Mouse (Mus musculus): ENCODE measurements around the gene Rpgrip1. TPM values are rescaled to one million over a fixed set of nuclear protein-coding genes. Genes with fewer than 3 reads are reported as not detected.

The Rpgrip1 gene
- polyA plus RNA-seq (2014; fragmentation: Illumina TruSeq; extraction: RNeasy Lipid Tissue Mini Kit (QIAGEN cat#74804); ENCODE audit: low read depth, low replicate concordance), result 5.5 TPM

DNA sequence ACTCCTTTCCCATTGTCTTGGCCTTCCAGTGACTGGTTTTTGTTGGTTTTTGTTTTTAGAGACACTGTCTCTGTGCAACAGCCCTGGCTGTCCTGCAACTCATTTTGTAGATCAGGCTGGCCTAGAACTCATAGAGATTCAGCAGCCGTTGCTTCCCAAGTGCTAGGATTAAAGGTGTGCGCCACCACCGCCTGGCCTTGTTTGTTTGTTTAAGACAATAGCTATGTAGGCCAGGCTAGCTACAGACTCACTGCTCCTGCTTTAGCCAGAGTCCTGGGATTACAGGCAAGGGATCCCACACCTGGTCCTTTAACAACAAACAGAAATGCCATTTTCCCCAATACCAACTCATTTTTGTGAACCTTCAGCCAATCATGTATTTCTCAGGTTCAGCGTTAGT lies at the start of gene Rpgrip1:
Gene Rpgrip1 (plus strand): TSS at position 359 of the 400 bp plus-strand sequence.

DNA sequence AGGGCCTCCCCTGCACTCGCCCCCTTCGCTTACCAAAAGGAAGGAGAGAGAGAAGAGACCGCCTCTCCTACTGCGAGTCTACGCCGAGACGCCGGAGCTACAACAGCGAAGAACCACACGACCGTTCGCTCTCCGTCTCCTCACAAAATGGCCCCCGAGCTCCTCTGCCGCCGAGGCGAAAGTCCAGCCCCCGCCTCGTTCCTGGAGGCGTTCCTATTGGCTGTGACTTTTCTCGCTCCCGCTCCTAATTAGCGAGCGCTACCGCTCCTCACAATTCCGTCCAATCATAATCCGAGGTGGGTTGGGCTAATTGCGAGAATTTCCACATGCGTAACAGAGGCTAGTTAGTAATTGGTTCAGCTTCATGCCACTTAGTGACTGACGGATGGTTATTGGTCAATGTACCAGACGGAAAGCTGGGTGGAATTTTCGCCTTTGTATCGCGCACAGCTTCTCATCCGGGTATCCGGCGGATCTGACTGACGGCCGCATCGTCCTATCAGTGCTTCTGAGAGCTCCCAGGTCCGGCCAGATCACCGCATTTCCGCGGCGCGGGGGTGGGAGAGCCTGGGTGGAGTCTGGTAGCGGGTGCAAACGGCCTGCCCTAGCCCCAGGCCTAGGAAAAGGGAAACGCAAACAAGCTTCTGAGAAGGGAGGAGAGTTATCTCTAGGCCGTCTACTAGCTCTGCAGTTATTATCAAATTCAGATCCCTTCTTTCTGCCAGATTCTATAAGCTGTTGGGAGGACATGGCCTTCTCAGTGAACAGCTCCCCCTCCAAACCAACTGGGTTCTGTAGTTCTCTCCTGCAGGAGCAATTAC lies 6.4 kb upstream of the Rpgrip1 start, which contains the start of gene Hnrnpc:
Gene Hnrnpc (minus strand): TSS at position 173 of the 821 bp plus-strand sequence.

DNA sequence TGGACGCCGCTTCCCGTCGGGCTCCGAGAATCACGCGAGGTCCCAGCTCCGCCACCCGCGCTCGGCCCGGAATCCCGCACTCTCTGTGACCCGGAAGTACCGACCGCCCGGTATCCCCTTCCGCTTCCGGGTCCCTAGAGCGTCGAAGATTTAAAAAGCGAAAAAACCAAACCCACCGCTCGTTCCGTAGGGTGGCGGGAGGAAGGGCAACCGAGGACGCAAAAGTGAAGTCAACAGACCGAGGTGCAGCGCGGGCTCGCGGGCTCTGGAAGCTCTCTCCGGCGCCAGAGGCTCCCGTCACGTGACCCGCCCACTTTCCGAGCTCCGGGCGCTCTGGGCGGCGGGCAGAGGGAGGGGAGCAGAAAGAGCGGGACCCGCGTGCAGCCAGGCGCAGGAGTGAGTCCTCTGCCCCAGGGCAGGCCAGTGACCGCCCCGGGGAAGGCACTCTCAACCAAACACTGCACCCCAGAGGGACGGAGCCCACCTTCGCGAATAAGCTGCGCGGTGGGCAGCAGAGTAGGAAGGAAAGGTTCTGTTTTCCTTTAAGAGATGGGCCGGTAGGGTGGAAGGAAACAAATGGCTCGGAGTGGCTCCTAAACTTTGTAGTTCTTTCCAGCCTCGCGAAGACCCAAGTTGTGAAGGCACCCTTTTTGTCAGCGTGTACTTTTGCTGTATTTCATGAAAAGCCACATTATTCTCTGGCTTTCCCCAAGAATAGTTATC lies 86.8 kb downstream of the Rpgrip1 start, which contains the start of gene Supt16:
Gene Supt16 (minus strand): TSS at position 261 of the 723 bp plus-strand sequence.

Other genes with a start within 250 kb of the Rpgrip1 start
- 11.0 TPM for gene Mettl17, start 225.9 kb upstream of the Rpgrip1 start, polyA plus RNA-seq (2014; fragmentation: Illumina TruSeq; extraction: RNeasy Lipid Tissue Mini Kit (QIAGEN cat#74804); ENCODE audit: low read depth, low replicate concordance)
- gene Slc39a2, start 217.8 kb upstream of the Rpgrip1 start, polyA plus RNA-seq (2014; fragmentation: Illumina TruSeq; extraction: RNeasy Lipid Tissue Mini Kit (QIAGEN cat#74804); ENCODE audit: low read depth, low replicate concordance), result 1.6 TPM
- 246 TPM for gene Ndrg2, start 196.5 kb upstream of the Rpgrip1 start, polyA plus RNA-seq (2014; fragmentation: Illumina TruSeq; extraction: RNeasy Lipid Tissue Mini Kit (QIAGEN cat#74804); ENCODE audit: low read depth, low replicate concordance)
- not detected for gene Tppp2, start 192.3 kb upstream of the Rpgrip1 start, polyA plus RNA-seq (2014; fragmentation: Illumina TruSeq; extraction: RNeasy Lipid Tissue Mini Kit (QIAGEN cat#74804); ENCODE audit: low read depth, low replicate concordance)
- gene Rnase13, start 187.9 kb upstream of the Rpgrip1 start, polyA plus RNA-seq (2014; fragmentation: Illumina TruSeq; extraction: RNeasy Lipid Tissue Mini Kit (QIAGEN cat#74804); ENCODE audit: low read depth, low replicate concordance), result not detected
- gene Arhgef40, start 126.0 kb upstream of the Rpgrip1 start, polyA plus RNA-seq (2014; fragmentation: Illumina TruSeq; extraction: RNeasy Lipid Tissue Mini Kit (QIAGEN cat#74804); ENCODE audit: low read depth, low replicate concordance), result 6.1 TPM
- gene Tmem253, start 95.0 kb upstream of the Rpgrip1 start, polyA plus RNA-seq (2014; fragmentation: Illumina TruSeq; extraction: RNeasy Lipid Tissue Mini Kit (QIAGEN cat#74804); ENCODE audit: low read depth, low replicate concordance), result 3.0 TPM
- gene Zfp219, start 90.0 kb upstream of the Rpgrip1 start, polyA plus RNA-seq (2014; fragmentation: Illumina TruSeq; extraction: RNeasy Lipid Tissue Mini Kit (QIAGEN cat#74804); ENCODE audit: low read depth, low replicate concordance), result 1.7 TPM
- gene Olfr221, start 68.2 kb upstream of the Rpgrip1 start, polyA plus RNA-seq (2014; fragmentation: Illumina TruSeq; extraction: RNeasy Lipid Tissue Mini Kit (QIAGEN cat#74804); ENCODE audit: low read depth, low replicate concordance), result not detected
- gene Hnrnpc, start 6.7 kb upstream of the Rpgrip1 start, polyA plus RNA-seq (2014; fragmentation: Illumina TruSeq; extraction: RNeasy Lipid Tissue Mini Kit (QIAGEN cat#74804); ENCODE audit: low read depth, low replicate concordance), result 368 TPM
- gene Supt16, start 86.7 kb downstream of the Rpgrip1 start, polyA plus RNA-seq (2014; fragmentation: Illumina TruSeq; extraction: RNeasy Lipid Tissue Mini Kit (QIAGEN cat#74804); ENCODE audit: low read depth, low replicate concordance), result 63.7 TPM
- gene Chd8, start 147.1 kb downstream of the Rpgrip1 start, polyA plus RNA-seq (2014; fragmentation: Illumina TruSeq; extraction: RNeasy Lipid Tissue Mini Kit (QIAGEN cat#74804); ENCODE audit: low read depth, low replicate concordance), result 73.2 TPM
- 40.6 TPM for gene Tox4, start 168.4 kb downstream of the Rpgrip1 start, polyA plus RNA-seq (2014; fragmentation: Illumina TruSeq; extraction: RNeasy Lipid Tissue Mini Kit (QIAGEN cat#74804); ENCODE audit: low read depth, low replicate concordance)
- gene Rab2b, start 168.8 kb downstream of the Rpgrip1 start, polyA plus RNA-seq (2014; fragmentation: Illumina TruSeq; extraction: RNeasy Lipid Tissue Mini Kit (QIAGEN cat#74804); ENCODE audit: low read depth, low replicate concordance), result 14.8 TPM
- 53.9 TPM for gene Mettl3, start 194.4 kb downstream of the Rpgrip1 start, polyA plus RNA-seq (2014; fragmentation: Illumina TruSeq; extraction: RNeasy Lipid Tissue Mini Kit (QIAGEN cat#74804); ENCODE audit: low read depth, low replicate concordance)
- 1.3 TPM for gene Sall2, start 218.1 kb downstream of the Rpgrip1 start, polyA plus RNA-seq (2014; fragmentation: Illumina TruSeq; extraction: RNeasy Lipid Tissue Mini Kit (QIAGEN cat#74804); ENCODE audit: low read depth, low replicate concordance)
- gene Olfr1513, start 245.7 kb downstream of the Rpgrip1 start, polyA plus RNA-seq (2014; fragmentation: Illumina TruSeq; extraction: RNeasy Lipid Tissue Mini Kit (QIAGEN cat#74804); ENCODE audit: low read depth, low replicate concordance), result not detected

Data from sigmoid colon, adult 10 weeks (tissue).